Mouse (Mus musculus) liver, embryonic 14.5 days (tissue): ENCODE measurements around the gene Echdc2. TPM values are rescaled to one million over a fixed set of nuclear protein-coding genes. Genes with fewer than 3 reads are reported as not detected.

Experiments used
- ATAC-seq: fragments of 200-750 bp; cut with Nextera tagmentation; 2 replicates; pipeline ENCODE4 v1.8.0; 2017; ENCODE audit warnings: moderate number of reproducible peaks, mild to moderate bottlenecking, moderate library complexity; ENCODE audit not compliant: insufficient read depth
- DNase-seq, 3 experiments: peaks; one replicate each; pipeline ENCODE4 v3.0.0-alpha.2; 2012 to 2013; ENCODE audit warnings: low read depth in 3 of 3, low spot score in 3 of 3
- H3K27ac ChIP-seq: fragments of 300-500 bp; sonication (generic); 2 replicates; pipeline ENCODE4 v1.5.1; 2014; ENCODE audit warnings: moderate library complexity, mild to moderate bottlenecking, control low read depth, inconsistent platforms
- H3K27me3 ChIP-seq: fragments of 300-500 bp; sonication (generic); 2 replicates; pipeline ENCODE4 v1.6.1; 2014; ENCODE audit warnings: mild to moderate bottlenecking, low read length, moderate library complexity; ENCODE audit not compliant: control insufficient read depth, insufficient read depth
- H3K36me3 ChIP-seq: fragments of 300-500 bp; sonication (generic); replicated peaks from 2 replicates; pipeline ENCODE4 v1.6.1; 2014; ENCODE audit warnings: low read depth; ENCODE audit not compliant: control insufficient read depth, insufficient read depth
- H3K4me1 ChIP-seq, 2 experiments: fragments of 200-500 bp in 1 of 2; fragments of 300-500 bp in 1 of 2; sonication (generic) in 1 of 2; replicated peaks; 2 replicates each; pipeline ENCODE4 v1.6.1; 2012 to 2014; ENCODE audit warnings: antibody characterized with exemption in 1 of 2, inconsistent platforms in 1 of 2, low read length in 1 of 2; ENCODE audit not compliant: control insufficient read depth in 2 of 2, insufficient read depth in 2 of 2
- H3K4me2 ChIP-seq: fragments of 300-500 bp; sonication (generic); 2 replicates; pipeline ENCODE4 v1.6.1; 2014; ENCODE audit warnings: low read depth, mild to moderate bottlenecking, control low read depth, moderate library complexity
- H3K4me3 ChIP-seq, 2 experiments: fragments of 200-500 bp in 1 of 2; fragments of 300-500 bp in 1 of 2; sonication (generic) in 1 of 2; 2 replicates each; pipeline ENCODE4 v1.5.1; 2012 to 2014; ENCODE audit warnings: low read depth in 2 of 2, low read length in 2 of 2, mild to moderate bottlenecking in 2 of 2, control low read depth in 1 of 2, inconsistent platforms in 1 of 2, moderate library complexity in 1 of 2; ENCODE audit not compliant: insufficient read depth in 1 of 2
- H3K9ac ChIP-seq: fragments of 300-500 bp; sonication (generic); replicated peaks from 2 replicates; pipeline ENCODE4 v1.6.1; 2014; ENCODE audit warnings: mild to moderate bottlenecking, control low read depth, moderate library complexity
- H3K9me3 ChIP-seq: fragments of 300-500 bp; sonication (generic); 2 replicates; pipeline ENCODE4 v1.6.1; 2016; ENCODE audit warnings: low read length, mixed read lengths; ENCODE audit not compliant: control insufficient read depth
- CTCF ChIP-seq: IDR thresholded peaks from 2 replicates; pipeline ENCODE4 v1.5.1; 2016; ENCODE audit warnings: antibody characterized with exemption, low read depth, control low read depth
- EP300 ChIP-seq: IDR thresholded peaks from 2 replicates; pipeline ENCODE4 v1.6.1; 2016; ENCODE audit warnings: antibody characterized with exemption, low read depth
- WGBS: fragments of 180-500 bp; shearing (Covaris S2); extraction: QIAGEN DNeasy Blood & Tissue Kit; methylation state at CpG from one replicate; pipeline ENCODE4 v1.1.7; 2014; ENCODE audit not compliant: insufficient replicate concordance; 5-methylcytosine and 5-hydroxymethylcytosine counted together
- polyA plus RNA-seq, 2 experiments: library from polyadenylated mRNA; depleted of rRNA in 1 of 2; stranded (reverse) in 1 of 2; unstranded in 1 of 2; fragments of >200 nt; fragmentation: Nextera tagmentation in 1 of 2; extraction: Ambion mirVana in 1 of 2; gene quantifications; 2 replicates each; pipeline versions ENCODE4 v1.2.1 to v1.2.3; 2012 to 2014

Echdc2 gene
- polyA plus RNA-seq, 2 experiments: 11.1 to 12.7 TPM

DNA sequence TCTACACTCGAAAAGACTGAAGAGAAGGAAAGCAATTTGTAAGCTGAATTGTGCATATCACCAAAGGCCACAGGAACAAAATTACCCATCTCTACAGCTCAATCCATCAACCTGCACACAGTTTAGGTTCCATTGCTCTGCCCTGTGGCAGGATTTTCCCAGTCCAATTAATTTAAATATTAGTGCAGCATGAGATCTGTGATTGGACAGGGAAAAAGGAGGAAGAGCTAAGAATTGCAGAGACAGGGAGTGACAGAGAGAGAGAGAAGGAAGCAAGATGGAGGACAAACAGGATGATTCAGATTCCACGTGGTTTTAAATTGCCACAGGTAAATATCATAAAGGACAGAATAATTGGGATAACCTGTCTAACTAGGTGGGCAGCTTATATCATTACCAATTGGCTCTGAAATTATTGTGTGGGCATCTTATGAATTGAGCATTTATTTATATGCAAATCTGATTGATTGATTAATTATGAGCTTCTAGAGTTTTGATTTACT is 27.6 kb downstream of the Echdc2 start:
- Histone ChIP-seq H3K4me2 (no peak overlapping the region), H3K27me3 (no peaks in the 10 kb centered on the region), H3K27ac (no peak overlapping the region), H3K36me3 (no peaks in the 10 kb centered on the region), H3K9me3 (no peaks in the 10 kb centered on the region), H3K4me1 (no peaks in the 10 kb centered on the region), H3K4me3 (no peak overlapping the region), H3K9ac (no peak overlapping the region)
- ATAC-seq (no peak), DNase-seq (no peak)
- 65% methylated on average over 2 of the region's 2 CpGs for WGBS
- TF ChIP-seq EP300: no peak
- no peak for TF ChIP-seq CTCF

DNA sequence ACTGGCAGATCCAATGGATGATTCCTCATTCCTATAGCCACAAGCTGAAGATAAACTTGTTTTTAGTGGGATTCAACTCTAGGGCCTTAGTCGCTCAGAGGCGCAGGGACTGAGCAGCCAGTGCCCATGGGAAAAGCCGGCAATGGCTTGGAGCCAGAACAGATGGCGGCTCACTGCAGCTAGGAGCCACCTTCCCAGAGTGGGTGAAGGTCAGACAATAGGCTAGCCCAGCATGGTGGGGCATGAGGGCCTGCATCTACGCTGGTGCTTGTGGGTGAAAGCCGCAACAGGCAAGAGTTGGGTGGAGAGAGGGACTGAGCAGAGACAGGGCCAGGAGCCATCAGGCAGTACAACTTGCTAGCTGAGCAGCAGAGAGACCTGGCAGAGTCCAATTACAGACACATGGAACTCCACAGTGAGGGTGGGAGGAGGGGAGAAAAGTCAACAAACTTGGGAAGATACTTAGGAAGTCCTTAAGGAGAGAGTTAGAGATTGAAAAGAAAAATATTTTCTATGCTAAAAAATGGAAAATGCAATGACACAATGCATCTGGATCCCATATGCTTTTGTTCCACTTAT is 31.1 kb downstream of the Echdc2 start:
- ATAC-seq: no peak

DNA sequence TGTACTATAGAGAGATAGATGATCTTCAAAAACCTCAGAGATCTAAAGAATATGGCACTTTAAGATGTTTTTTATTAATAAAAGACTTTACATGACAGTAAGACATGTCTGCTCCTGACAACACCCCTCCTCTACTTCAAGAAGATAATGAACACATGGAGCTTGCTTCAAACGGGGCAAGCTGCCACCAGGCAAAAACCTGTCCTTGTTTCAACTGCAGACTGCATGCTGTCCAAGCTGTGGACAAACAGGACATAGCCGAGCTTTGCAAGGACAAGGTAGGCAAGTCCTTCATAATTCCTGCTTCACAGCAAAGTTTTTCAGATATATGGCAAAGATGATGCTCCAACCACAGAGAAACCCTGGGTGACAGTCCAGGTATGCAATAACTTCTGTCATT is 34.0 kb downstream of the Echdc2 start:
- DNase-seq (no peak), ATAC-seq (no peak)
- 35% methylated on average over 2 of the region's 2 CpGs for WGBS
- Histone ChIP-seq H3K9me3 (no peaks in the 10 kb centered on the region), H3K4me3 (no peak overlapping the region), H3K4me1 (no peaks in the 10 kb centered on the region), H3K4me2 (no peak overlapping the region), H3K9ac (no peak overlapping the region), H3K36me3 (no peaks in the 10 kb centered on the region), H3K27me3 (no peaks in the 10 kb centered on the region), H3K27ac (no peak overlapping the region)
- TF ChIP-seq CTCF (no peak), EP300 (no peak)

More for the DNA sequence above, 31.1 kb downstream of the Echdc2 start:
- Histone ChIP-seq H3K9ac (no peak overlapping the region), H3K4me3 (no peak overlapping the region), H3K36me3 (no peaks in the 10 kb centered on the region), H3K27ac (no peak overlapping the region), H3K9me3 (no peaks in the 10 kb centered on the region), H3K27me3 (no peaks in the 10 kb centered on the region), H3K4me2 (no peak overlapping the region), H3K4me1 (no peaks in the 10 kb centered on the region)
- no peak for DNase-seq
- WGBS: 72% methylated on average over 6 of the region's 6 CpGs
- TF ChIP-seq CTCF: no peak
- no peak for TF ChIP-seq EP300

DNA sequence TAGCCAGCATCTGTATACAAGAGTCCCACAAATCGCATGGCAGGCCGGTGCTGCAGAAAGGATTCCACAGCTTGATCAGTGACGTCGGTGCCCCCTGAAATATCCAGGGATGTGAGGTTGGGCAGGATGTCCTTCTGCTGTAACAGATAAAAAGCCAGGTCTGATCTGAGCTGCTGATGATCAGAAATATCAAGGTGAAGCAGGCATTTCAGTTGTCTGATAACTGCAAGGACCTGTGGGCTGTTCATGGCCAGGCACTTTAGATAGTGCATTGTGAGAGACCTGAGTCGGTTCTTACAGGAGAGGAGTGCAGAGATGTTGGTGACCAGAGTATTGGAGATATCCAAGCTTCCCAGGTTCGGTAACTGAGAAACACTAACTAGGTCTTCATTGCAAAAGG is 39.4 kb downstream of the Echdc2 start:
- Histone ChIP-seq H3K9me3 (no peaks in the 10 kb centered on the region), H3K27ac (no peak overlapping the region), H3K4me1 (0 out of 4 replicates have a peak, but pooled peaks cover 0 to 3% of the 10 kb centered on the region in 2 experiments), H3K36me3 (no peaks in the 10 kb centered on the region), H3K4me3 (no peak overlapping the region), H3K27me3 (no peaks in the 10 kb centered on the region), H3K9ac (no peak overlapping the region), H3K4me2 (no peak overlapping the region)
- TF ChIP-seq CTCF (no peak), EP300 (no peak)
- WGBS: 51% methylated on average over 6 of the region's 6 CpGs
- DNase-seq: no peak
- ATAC-seq: no peak

DNA sequence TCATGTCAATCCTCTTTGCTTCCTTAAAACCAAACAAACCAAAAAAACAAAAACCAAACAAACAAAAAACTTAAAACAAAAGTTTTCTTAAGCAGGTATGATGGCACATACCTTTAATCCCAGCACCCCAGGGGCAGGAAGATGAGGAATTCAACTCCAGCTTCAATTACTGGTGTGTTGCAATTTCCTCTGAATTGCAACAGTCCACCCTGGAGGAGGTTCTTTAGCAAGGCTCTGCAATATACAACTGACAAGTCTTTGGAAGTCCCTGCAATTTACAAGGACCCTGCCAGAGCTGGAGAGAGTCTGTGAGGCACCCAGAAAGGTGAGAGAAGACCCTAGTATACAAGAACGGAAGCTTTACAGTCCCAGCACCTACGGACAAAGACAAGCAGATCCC is 47.8 kb downstream of the Echdc2 start:
- no peak overlapping the region for H3K9ac ChIP-seq
- no peaks in the 10 kb centered on the region for H3K4me1 ChIP-seq
- H3K27me3 ChIP-seq: peaks cover 23% of the 10 kb centered on the region
- H3K4me3 ChIP-seq: no peak overlapping the region
- no peak overlapping the region for H3K27ac ChIP-seq
- DNase-seq: no peak
- no peaks in the 10 kb centered on the region for H3K36me3 ChIP-seq
- ATAC-seq: no peak
- no peak for TF ChIP-seq CTCF
- no peaks in the 10 kb centered on the region for H3K9me3 ChIP-seq
- no peak overlapping the region for H3K4me2 ChIP-seq
- WGBS: 70% methylated on average over 2 of the region's 2 CpGs
